Mouse (Mus musculus): Measurements from ENCODE around the gene Os9. TPM values are rescaled to one million over a fixed set of nuclear protein-coding genes. Genes with fewer than 3 reads are reported as not detected.
"Not testable (repeated sequence)": the region's sequence is repeated elsewhere in the genome, so short reads cannot be mapped to it uniquely, and the experiment has no call there.

Gene Os9
- polyA plus RNA-seq, 2 experiments = 22.9 to 25.0 TPM

DNA sequence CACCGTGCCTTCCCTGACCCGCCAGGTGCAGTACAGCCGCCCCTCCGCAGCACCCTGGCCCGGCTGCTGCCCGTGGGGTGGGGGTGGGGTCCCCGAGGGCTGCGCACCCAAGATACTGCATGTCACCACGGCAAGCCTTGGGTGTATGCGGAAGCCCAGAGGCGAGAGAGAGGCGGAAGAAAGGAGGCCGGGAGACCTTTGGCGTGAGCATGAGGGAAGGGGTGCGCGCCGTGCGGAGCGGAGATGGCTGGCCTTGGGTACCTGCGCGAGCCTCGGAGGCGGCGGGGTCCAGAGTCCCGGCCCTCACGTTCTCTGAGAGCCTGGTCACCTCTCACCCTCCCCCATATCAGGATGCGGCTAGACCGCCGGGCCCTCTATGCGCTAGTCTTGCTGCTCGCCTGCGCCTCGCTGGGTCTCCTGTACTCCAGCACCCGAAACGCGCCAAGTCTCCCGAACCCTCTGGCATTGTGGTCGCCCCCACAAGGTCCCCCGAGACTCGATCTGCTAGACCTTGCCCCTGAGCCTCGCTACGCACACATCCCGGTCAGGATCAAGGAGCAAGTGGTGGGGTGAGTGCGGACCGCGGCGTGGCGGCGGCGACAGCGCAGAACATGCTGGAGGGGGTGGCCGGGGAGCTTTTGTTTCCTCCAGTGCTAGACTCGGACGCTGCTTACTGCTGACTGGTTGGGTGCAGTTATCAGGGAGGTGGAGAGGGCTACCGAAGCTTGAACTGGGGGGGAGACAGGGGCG, 44.9 kb upstream of the Os9 start:
- TF ChIP-seq CTCF (IDR thresholded peaks at IDR 0.05; ENCODE audit: low read depth) = no peak
- no peak for TF ChIP-seq EP300 (IDR thresholded peaks at IDR 0.05; ENCODE audit: low read depth)
- H3K4me3 ChIP-seq (ENCODE audit: insufficient read depth in 1 of 2, low read depth in 2 of 2, low read length in 2 of 2) = peak overlapping the region; percentile 54 to 63

DNA sequence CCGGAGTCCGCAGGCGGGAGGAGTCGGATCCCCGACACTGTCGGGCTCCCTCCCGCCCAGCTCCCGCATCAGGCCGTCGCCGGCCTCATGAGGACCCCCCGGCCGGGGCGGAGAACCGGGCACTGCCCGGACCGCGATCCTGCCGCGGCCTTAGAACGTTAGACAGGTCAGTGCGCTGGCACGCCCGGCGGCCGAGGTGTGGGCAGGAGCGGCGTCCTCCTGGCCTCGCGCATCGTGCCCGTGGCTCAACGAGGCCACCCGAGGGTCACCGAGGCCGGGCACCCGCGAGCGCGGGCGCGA, 44.4 kb upstream of the Os9 start:
- Histone ChIP-seq H3K4me1 (replicated peaks; ENCODE audit: control insufficient read depth in 2 of 2, insufficient read depth in 2 of 2, low read length in 1 of 2) (peaks cover 4 to 15% of the 10 kb centered on the region in 2 experiments), H3K9ac (replicated peaks) (peak overlapping the region; percentile 72), H3K27ac (no peak overlapping the region; the same call in 1 of the 2 replicates), H3K4me3 (ENCODE audit: insufficient read depth in 1 of 2, low read depth in 2 of 2, low read length in 2 of 2) (peak overlapping the region; percentile 54 to 63), H3K27me3 (ENCODE audit: control insufficient read depth, insufficient read depth, low read length) (peaks cover 24% of the 10 kb centered on the region), H3K9me3 (ENCODE audit: control insufficient read depth, low read length) (no peaks in the 10 kb centered on the region), H3K4me2 (ENCODE audit: low read depth) (peak overlapping the region; percentile 96), H3K36me3 (replicated peaks; ENCODE audit: control insufficient read depth, insufficient read depth, low read depth) (no peaks in the 10 kb centered on the region)
- DNase-seq (ENCODE audit: low read depth in 3 of 3, low spot score in 3 of 3) (no peak), ATAC-seq (ENCODE audit: insufficient read depth) (peak; percentile 49)
- WGBS (ENCODE audit: insufficient replicate concordance) = under 1% methylated on average over 41 of the region's 42 CpGs
- TF ChIP-seq CTCF (IDR thresholded peaks at IDR 0.05; ENCODE audit: low read depth) (no peak), EP300 (IDR thresholded peaks at IDR 0.05; ENCODE audit: low read depth) (no peak)

More for the DNA sequence above, 44.9 kb upstream of the Os9 start:
- WGBS (ENCODE audit: insufficient replicate concordance) = under 1% methylated on average over 56 of the region's 56 CpGs
- no peak overlapping the region for H3K27ac ChIP-seq
- ATAC-seq (ENCODE audit: insufficient read depth) (peak; percentile 72), DNase-seq (ENCODE audit: low read depth in 3 of 3, low spot score in 3 of 3) (no peak)
- peak overlapping the region; percentile 96 for H3K4me2 ChIP-seq (ENCODE audit: low read depth)
- peaks cover 4 to 17% of the 10 kb centered on the region in 2 experiments for H3K4me1 ChIP-seq (replicated peaks; ENCODE audit: control insufficient read depth in 2 of 2, insufficient read depth in 2 of 2, low read length in 1 of 2)
- no peaks in the 10 kb centered on the region for H3K36me3 ChIP-seq (replicated peaks; ENCODE audit: control insufficient read depth, insufficient read depth, low read depth)
- no peaks in the 10 kb centered on the region for H3K9me3 ChIP-seq (ENCODE audit: control insufficient read depth, low read length)
- H3K27me3 ChIP-seq (ENCODE audit: control insufficient read depth, insufficient read depth, low read length) = peaks cover 24% of the 10 kb centered on the region
- H3K9ac ChIP-seq (replicated peaks) = peak overlapping the region; percentile 72

DNA sequence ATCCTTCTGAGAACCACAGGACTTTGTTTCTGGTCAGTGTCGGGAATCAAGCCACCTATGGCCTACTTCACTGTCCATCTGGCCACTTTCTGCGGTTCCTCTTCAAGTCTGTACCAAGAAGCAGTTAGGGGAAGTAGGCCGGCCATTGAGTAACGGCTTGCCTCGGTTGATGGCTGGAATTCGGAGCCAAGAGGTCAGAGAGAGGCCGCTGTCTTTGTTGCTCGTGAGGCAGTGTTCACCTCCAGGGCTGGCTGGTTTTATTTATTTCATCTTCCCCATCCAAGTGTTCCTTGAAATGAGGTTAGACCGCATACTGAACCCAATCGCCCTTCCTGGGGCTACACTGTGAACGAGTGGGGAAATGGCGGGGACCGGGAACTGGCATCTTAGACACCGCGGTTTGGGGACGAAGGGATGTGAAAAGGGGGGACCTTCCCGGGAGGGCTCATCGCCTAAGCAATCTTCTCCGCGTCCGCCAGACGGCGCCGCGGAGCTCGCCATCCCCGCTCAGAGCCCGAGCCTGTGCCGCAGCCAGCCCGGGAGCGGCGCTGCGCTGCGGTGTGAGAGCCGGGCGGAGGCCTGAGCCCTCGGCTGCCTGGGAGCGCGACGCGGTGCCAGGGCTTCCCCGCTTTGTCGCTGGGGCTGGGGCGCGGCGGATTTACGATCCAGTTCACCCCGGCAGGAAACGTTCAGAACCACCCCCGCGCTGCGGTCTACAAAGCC, 43.9 kb upstream of the Os9 start, which contains the start of gene B4galnt1:
TSS of gene B4galnt1 (plus strand) at position 595 of the 723 bp plus-strand sequence.
- TF ChIP-seq EP300 (IDR thresholded peaks at IDR 0.05; ENCODE audit: low read depth) (no peak), CTCF (IDR thresholded peaks at IDR 0.05; ENCODE audit: low read depth) (peak; percentile 88)
- peak within 1 kb of the TSS; percentile 72 for H3K9ac ChIP-seq (replicated peaks)
- H3K4me3 ChIP-seq (ENCODE audit: insufficient read depth in 1 of 2, low read depth in 2 of 2, low read length in 2 of 2) = peak within 1 kb of the TSS; percentile 54 to 63
- H3K27me3 ChIP-seq (ENCODE audit: control insufficient read depth, insufficient read depth, low read length) = peaks cover 24% of the 10 kb centered on the region
- ATAC-seq (ENCODE audit: insufficient read depth) = peak; percentile 80
- WGBS (ENCODE audit: insufficient replicate concordance) = 3% methylated on average over 52 of the region's 52 CpGs
- peaks cover 4 to 11% of the 10 kb centered on the region in 2 experiments for H3K4me1 ChIP-seq (replicated peaks; ENCODE audit: control insufficient read depth in 2 of 2, insufficient read depth in 2 of 2, low read length in 1 of 2)
- peak; percentile 60 to 65 (median 61) for DNase-seq (ENCODE audit: low read depth in 3 of 3, low spot score in 3 of 3)
- H3K36me3 ChIP-seq (replicated peaks; ENCODE audit: control insufficient read depth, insufficient read depth, low read depth) = no peaks in the 10 kb centered on the region
- no peak within 1 kb of the TSS; the same call in 1 of the 2 replicates for H3K27ac ChIP-seq
- H3K4me2 ChIP-seq (ENCODE audit: low read depth) = peak within 1 kb of the TSS; percentile 96
- H3K9me3 ChIP-seq (ENCODE audit: control insufficient read depth, low read length) = no peaks in the 10 kb centered on the region

GRCm38 (mm10) chr10:127164190-127164589, 43.3 kb upstream of the Os9 start:
- TF ChIP-seq EP300 (IDR thresholded peaks at IDR 0.05; ENCODE audit: low read depth) (no peak), CTCF (IDR thresholded peaks at IDR 0.05; ENCODE audit: low read depth) (no peak)
- no peaks in the 10 kb centered on the region for H3K9me3 ChIP-seq (ENCODE audit: control insufficient read depth, low read length)
- H3K4me3 ChIP-seq (ENCODE audit: insufficient read depth in 1 of 2, low read depth in 2 of 2, low read length in 2 of 2) = no peak overlapping the region
- no peaks in the 10 kb centered on the region for H3K36me3 ChIP-seq (replicated peaks; ENCODE audit: control insufficient read depth, insufficient read depth, low read depth)
- H3K4me1 ChIP-seq (replicated peaks; ENCODE audit: control insufficient read depth in 2 of 2, insufficient read depth in 2 of 2, low read length in 1 of 2) = peaks cover 4 to 11% of the 10 kb centered on the region in 2 experiments
- H3K4me2 ChIP-seq (ENCODE audit: low read depth) = peak overlapping the region; percentile 96; the same call in 1 of the 2 replicates
- WGBS (ENCODE audit: insufficient replicate concordance) = 69% methylated on average over 4 of the region's 4 CpGs
- DNase-seq (ENCODE audit: low read depth in 3 of 3, low spot score in 3 of 3) (no peak), ATAC-seq (ENCODE audit: insufficient read depth) (no peak)
- H3K27me3 ChIP-seq (ENCODE audit: control insufficient read depth, insufficient read depth, low read length) = peaks cover 20% of the 10 kb centered on the region
- H3K27ac ChIP-seq = no peak overlapping the region
- H3K9ac ChIP-seq (replicated peaks) = no peak overlapping the region

GRCm38 (mm10) chr10:127162771-127163261, 41.9 kb upstream of the Os9 start:
- ATAC-seq (ENCODE audit: insufficient read depth); H3K36me3 ChIP-seq (replicated peaks; ENCODE audit: control insufficient read depth, insufficient read depth, low read depth); H3K9ac ChIP-seq (replicated peaks); DNase-seq (ENCODE audit: low read depth in 3 of 3, low spot score in 3 of 3); H3K4me2 ChIP-seq (ENCODE audit: low read depth); H3K27ac ChIP-seq; H3K4me3 ChIP-seq (ENCODE audit: insufficient read depth in 1 of 2, low read depth in 2 of 2, low read length in 2 of 2); H3K9me3 ChIP-seq (ENCODE audit: control insufficient read depth, low read length): not testable (repeated sequence)
- Histone ChIP-seq H3K4me1 (replicated peaks; ENCODE audit: control insufficient read depth in 2 of 2, insufficient read depth in 2 of 2, low read length in 1 of 2) (peaks cover 7 to 16% of the 10 kb centered on the region in 2 experiments), H3K27me3 (ENCODE audit: control insufficient read depth, insufficient read depth, low read length) (peaks cover 20% of the 10 kb centered on the region)
- WGBS (ENCODE audit: insufficient replicate concordance) = 34% methylated on average over 7 of the region's 7 CpGs

Measured in liver, embryonic 14.5 days (tissue).